Mouse (Mus musculus): ENCODE measurements around the gene Sv2a.

DNA sequence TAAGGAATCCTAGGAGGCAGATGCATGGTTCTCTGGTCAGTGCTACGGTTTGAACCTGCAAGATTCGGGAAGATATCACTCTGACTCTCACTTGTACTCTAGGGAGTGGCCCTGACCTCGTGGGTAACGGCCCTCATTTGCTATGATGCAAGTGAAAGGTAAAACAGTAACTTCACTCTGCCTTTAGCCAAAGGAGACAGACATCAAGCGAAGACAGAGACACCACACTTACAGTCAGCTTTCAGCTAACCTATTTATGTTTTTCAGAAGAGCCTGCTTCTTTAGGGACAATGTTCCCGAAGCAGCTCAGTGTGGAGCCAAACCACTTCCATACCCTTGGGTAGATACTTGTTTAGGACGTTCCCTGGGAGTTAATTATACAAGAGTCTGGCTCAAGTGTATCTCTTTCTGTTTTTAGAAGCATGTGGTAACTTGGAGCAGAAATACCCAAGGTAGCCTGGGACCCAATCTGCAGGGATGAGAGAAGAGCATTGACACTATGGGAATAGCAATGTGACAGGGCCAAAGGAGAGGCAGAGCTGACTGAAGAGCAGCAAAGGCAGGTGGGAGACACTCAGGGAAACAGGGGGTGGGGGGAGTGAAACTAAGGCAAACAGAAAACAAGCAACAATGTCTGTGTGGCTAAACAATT lies 63.1 kb downstream of the Sv2a start:
- TF ChIP-seq CTCF (IDR thresholded peaks at IDR 0.05; ENCODE audit: low read depth) (no peak), EP300 (optimal IDR thresholded peaks at IDR 0.05) (no peak)
